9 mouse cellular contexts compared by ENCODE assay signal in the genomic region with DNA sequence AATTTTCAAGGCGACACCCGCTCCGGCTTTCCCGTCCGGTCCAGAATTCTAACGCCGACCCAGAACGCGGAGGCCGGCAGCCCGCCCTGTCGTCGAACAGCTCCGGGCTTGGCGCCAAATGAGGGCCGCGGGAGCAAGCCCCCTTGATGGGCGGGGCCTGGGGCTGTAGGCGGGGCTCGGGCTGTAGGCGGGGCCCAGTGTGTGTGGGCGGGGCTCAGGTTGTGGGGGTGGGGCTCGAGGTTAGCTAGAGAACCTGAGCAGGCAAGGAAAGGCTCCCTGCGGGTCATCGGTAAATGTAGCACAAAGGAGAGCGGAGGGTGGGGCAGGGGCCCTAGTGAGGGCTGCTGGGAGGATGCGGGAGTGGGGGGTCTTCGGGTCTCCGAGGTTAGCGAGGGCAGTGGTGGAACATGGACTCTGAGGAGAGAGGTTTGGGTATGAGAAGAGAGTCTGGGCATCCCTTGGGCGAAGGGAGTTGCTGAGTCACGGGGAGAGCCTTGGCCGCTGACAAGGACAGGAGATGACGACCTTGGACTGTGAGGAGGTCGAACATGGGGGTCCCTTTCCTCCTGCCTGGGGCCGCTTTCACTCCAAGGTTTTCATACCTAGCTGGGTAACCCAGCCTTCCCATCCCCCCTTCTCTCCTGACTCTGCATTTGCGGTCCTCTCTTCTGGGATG. TPM values are rescaled to one million over a fixed set of nuclear protein-coding genes. Genes with fewer than 3 reads are reported as not detected.
DNase-seq lines count a peak whose midpoint lies in the region; ATAC-seq and TF ChIP-seq lines count a peak whose summit lies in the region.
"Had no signal": no experiment of that assay in that cellular context is flagged by ENCODE, and none has a peak within 500 bp of the region (broad histone marks: within the 10 kb centered on the region; RNA-seq: fewer than 3 reads in every experiment).

Gene Dmc1 (minus strand): TSS at position 120 of the 676 bp plus-strand sequence.

- H3K9me3 ChIP-seq in embryonic facial prominence, embryonic 10.5 days = peaks cover 4% of the 10 kb centered on the region; the same call in 1 of the 2 replicates
- peaks cover 2% of the 10 kb centered on the region; the same call in 1 of the 2 replicates for H3K9me3 ChIP-seq in heart, embryonic 16.5 days (replicated peaks; ENCODE audit: control insufficient read depth, low read length)
- H3K9me3 ChIP-seq in stomach, embryonic 16.5 days (replicated peaks; ENCODE audit: control insufficient read depth, low read length) = no peaks in the 10 kb centered on the region

- H3K4me3 ChIP-seq in layer of hippocampus, adult 2 months = peak within 1 kb of the TSS; percentile 18; the same call in 1 of the 2 replicates
- peak within 1 kb of the TSS; percentile 51 for H3K4me3 ChIP-seq in embryonic facial prominence, embryonic 10.5 days
- peak within 1 kb of the TSS; percentile 45 for H3K4me3 ChIP-seq in heart, embryonic 16.5 days (ENCODE audit: low read length)
- H3K4me3 ChIP-seq in stomach, embryonic 16.5 days (replicated peaks; ENCODE audit: low read length) = peak within 1 kb of the TSS; percentile 36

- no peak within 1 kb of the TSS for H3K27ac ChIP-seq in layer of hippocampus, adult 2 months
- H3K27ac ChIP-seq in embryonic facial prominence, embryonic 10.5 days (replicated peaks) = peak within 1 kb of the TSS; percentile 48; the same call in 1 of the 2 replicates
- no peak within 1 kb of the TSS for H3K27ac ChIP-seq in heart, embryonic 16.5 days (ENCODE audit: low read length)
- H3K27ac ChIP-seq in stomach, embryonic 16.5 days (ENCODE audit: low read length) = no peak within 1 kb of the TSS

- H3K4me2 ChIP-seq in heart, embryonic 16.5 days (ENCODE audit: low read depth, low read length) = peak within 1 kb of the TSS; percentile 69
- H3K4me2 ChIP-seq in stomach, embryonic 16.5 days (ENCODE audit: low read depth, low read length) = peak within 1 kb of the TSS; percentile 49

- H3K9ac ChIP-seq in heart, embryonic 16.5 days (ENCODE audit: low read length) = peak within 1 kb of the TSS; percentile 61
- peak within 1 kb of the TSS; percentile 66 for H3K9ac ChIP-seq in stomach, embryonic 16.5 days (ENCODE audit: low read length)

- ATAC-seq in heart, embryonic 16.5 days (replicated peaks; ENCODE audit: extremely low read depth, insufficient read depth, low FRiP score) = peak; percentile 41
- ATAC-seq in stomach, embryonic 16.5 days (ENCODE audit: insufficient read depth, low FRiP score) = peak; percentile 66

- WGBS in embryonic facial prominence, embryonic 10.5 days = 10% methylated on average over 37 of the region's 37 CpGs
- 8% methylated on average over 37 of the region's 37 CpGs for WGBS in heart, embryonic 16.5 days
- WGBS in stomach, embryonic 16.5 days = 11% methylated on average over 37 of the region's 37 CpGs

- peaks cover 11% of the 10 kb centered on the region for H3K4me1 ChIP-seq in embryonic facial prominence, embryonic 10.5 days
- peaks cover 7% of the 10 kb centered on the region for H3K4me1 ChIP-seq in heart, embryonic 16.5 days (ENCODE audit: control insufficient read depth, insufficient read depth, low read length)
- H3K4me1 ChIP-seq in stomach, embryonic 16.5 days (ENCODE audit: control insufficient read depth, insufficient read depth, low read length) = 0 out of 2 replicates have a peak, but pooled peaks cover 5% of the 10 kb centered on the region

- TF ChIP-seq CTCF in layer of hippocampus, adult 2 months (conservative IDR thresholded peaks at IDR 0.05) = no peak

- peaks cover 36% of the 10 kb centered on the region for H3K27me3 ChIP-seq in embryonic facial prominence, embryonic 10.5 days (replicated peaks; ENCODE audit: low read depth, poor library complexity, severe bottlenecking)
- H3K27me3 ChIP-seq in heart, embryonic 16.5 days (ENCODE audit: control insufficient read depth, insufficient read depth, low read length) = peaks cover 6% of the 10 kb centered on the region
- no peaks in the 10 kb centered on the region for H3K27me3 ChIP-seq in stomach, embryonic 16.5 days (ENCODE audit: control insufficient read depth, insufficient read depth, low read length)

- peaks cover 2% of the 10 kb centered on the region; the same call in 1 of the 2 replicates for H3K36me3 ChIP-seq in embryonic facial prominence, embryonic 10.5 days (replicated peaks)
- no peaks in the 10 kb centered on the region for H3K36me3 ChIP-seq in heart, embryonic 16.5 days (ENCODE audit: control insufficient read depth, insufficient read depth)
- no peaks in the 10 kb centered on the region for H3K36me3 ChIP-seq in stomach, embryonic 16.5 days (ENCODE audit: control insufficient read depth, insufficient read depth, low read length)

- DNase-seq in layer of hippocampus, adult 2 months (ENCODE audit: low spot score in 2 of 2) = no peak
- no peak for DNase-seq in layer of hippocampus, postnatal 25 days (ENCODE audit: extremely low spot score in 1 of 2, low spot score in 1 of 2)
- peak; percentile 74 for DNase-seq in embryonic facial prominence, embryonic 10.5 days (ENCODE audit: low spot score)
- peak; percentile 81 to 87 for DNase-seq in kidney, postnatal 4 days
- peak; percentile 16 for DNase-seq in mesoderm, embryonic 11.5 days (ENCODE audit: low read depth, low spot score)
- DNase-seq in right cerebral cortex, adult 18-20 months = no peak

RNA-seq across cellular contexts. Expression of gene Dmc1, which starts in this region (rescaled TPM):
- total RNA-seq in layer of hippocampus, adult 2 months (2021) = 1 to 10 TPM in 1 of 2 experiments, under 1 TPM in 1; 0.79 to 1.3 TPM
- under 1 TPM; 0.57 to 0.92 TPM for total RNA-seq in layer of hippocampus, postnatal 25 days (2021)
- 1.2 and 1.4 TPM in 2 replicates for polyA plus RNA-seq in embryonic facial prominence, embryonic 10.5 days (2016; fragmentation: Nextera tagmentation; extraction: Ambion mirVana)
- polyA plus RNA-seq in heart, embryonic 16.5 days (2015; fragmentation: Nextera tagmentation; extraction: Ambion mirVana) = 1.3 and 1.4 TPM in 2 replicates
- polyA plus RNA-seq in stomach, embryonic 16.5 days (2015; fragmentation: Nextera tagmentation; extraction: Ambion mirVana) = 2.4 and 2.8 TPM in 2 replicates
- polyA plus RNA-seq: liver, adult 2 months had no signal

Comparison
In these comparisons a context has a peak if more than half of its experiments do, and no peak if none do; other contexts are left out.
1. DNase-seq: peak in embryonic facial prominence, embryonic 10.5 days (single experiment), kidney, postnatal 4 days (2 of 2) and mesoderm, embryonic 11.5 days (single experiment); none in layer of hippocampus, adult 2 months (0 of 2), layer of hippocampus, postnatal 25 days (0 of 2) and right cerebral cortex, adult 18-20 months (single experiment).
2. Peak in every context shown above with its lines, with median percentiles within 50 percentile points of each other: H3K4me3 ChIP-seq.